Mouse (Mus musculus) left cerebral cortex, adult 18-20 months (tissue): ENCODE measurements around the gene Sart3. TPM values are rescaled to one million over a fixed set of nuclear protein-coding genes. Genes with fewer than 3 reads are reported as not detected.
A peak's percentile ranks its signal among the peaks of the same experiment; 100 is the strongest.

Experiments used
- DNase-seq, 2 experiments: peaks; one replicate each; pipeline ENCODE4 v3.0.0; 2021 to 2022; ENCODE audit warnings: low spot score in 2 of 2, mixed read lengths in 1 of 2
- total RNA-seq, 2 experiments: library from RNA; stranded (reverse); gene quantifications; 2 replicates each; pipeline ENCODE4 v1.2.3; 2021

The Sart3 gene
- total RNA-seq, 2 experiments from 2014 or later = 46.8 to 51.8 TPM

DNA sequence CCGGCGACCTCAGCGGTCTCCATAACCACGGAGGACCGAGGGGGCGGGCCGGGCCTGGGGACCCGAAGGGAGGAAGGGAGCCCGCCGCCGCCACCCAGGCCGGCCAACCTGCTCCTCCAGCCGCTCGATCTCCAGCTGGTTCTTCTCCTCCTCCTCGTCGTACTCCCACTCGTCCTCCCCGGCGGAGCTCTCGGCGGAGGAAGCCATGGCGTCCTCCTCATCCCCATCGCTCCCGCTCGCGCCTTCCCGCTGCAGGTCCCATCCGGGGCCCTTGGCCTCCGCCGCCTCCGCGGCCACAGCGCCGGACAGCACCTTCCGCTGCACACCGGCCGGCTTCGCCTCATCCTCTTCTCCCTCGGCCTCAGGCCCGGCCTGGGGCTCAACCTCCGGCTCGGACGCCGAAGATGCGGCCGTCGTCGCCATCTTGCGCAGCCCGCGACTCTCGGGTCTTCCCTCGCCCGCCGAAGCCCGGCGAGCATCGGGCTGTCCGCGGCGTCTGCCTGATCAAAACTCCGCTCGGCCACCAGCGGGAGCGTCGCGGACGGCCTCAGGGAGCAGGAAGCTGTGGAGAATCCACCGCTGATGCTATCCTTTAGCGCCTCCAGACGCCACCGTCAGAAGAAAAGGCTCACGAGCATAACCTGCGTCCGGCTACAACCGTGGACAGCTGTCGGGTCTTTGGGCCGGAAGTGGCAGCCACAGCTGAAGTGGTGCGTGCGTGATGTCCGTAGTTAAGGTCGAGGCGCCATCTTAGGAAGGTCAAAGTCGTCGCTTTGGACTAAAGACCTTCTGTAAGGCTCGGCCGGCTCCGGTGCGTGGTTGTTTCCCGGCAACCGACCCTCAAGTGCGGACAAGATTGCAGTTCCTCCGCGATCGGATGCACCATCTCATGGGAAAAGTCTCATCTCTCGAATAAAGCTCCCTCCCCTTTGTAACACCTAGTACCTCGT lies 822 bp downstream of the Sart3 start:
- DNase-seq = peak; percentile 81 to 85

DNA sequence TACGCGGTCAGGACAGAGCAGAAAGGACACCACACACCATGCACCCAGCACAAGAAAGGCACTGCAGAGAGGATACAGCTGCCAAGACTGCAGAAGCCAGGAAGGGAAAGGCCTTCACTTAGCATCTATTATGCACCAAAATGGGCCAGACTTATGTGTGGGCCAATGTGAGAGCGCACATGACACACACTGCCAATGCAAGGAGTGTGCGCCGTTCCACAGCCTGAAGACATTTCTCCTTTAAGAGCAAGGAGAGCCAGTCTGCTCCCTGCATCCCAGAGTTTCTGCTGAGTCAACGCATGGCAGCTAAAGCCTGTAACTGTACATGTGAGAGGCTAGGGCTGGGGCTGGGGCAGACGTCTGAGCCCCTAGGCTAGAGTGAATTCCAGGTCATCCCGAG lies 3.5 kb downstream of the Sart3 start:
- peak in 1 of 2 experiments; percentile 40 for DNase-seq

DNA sequence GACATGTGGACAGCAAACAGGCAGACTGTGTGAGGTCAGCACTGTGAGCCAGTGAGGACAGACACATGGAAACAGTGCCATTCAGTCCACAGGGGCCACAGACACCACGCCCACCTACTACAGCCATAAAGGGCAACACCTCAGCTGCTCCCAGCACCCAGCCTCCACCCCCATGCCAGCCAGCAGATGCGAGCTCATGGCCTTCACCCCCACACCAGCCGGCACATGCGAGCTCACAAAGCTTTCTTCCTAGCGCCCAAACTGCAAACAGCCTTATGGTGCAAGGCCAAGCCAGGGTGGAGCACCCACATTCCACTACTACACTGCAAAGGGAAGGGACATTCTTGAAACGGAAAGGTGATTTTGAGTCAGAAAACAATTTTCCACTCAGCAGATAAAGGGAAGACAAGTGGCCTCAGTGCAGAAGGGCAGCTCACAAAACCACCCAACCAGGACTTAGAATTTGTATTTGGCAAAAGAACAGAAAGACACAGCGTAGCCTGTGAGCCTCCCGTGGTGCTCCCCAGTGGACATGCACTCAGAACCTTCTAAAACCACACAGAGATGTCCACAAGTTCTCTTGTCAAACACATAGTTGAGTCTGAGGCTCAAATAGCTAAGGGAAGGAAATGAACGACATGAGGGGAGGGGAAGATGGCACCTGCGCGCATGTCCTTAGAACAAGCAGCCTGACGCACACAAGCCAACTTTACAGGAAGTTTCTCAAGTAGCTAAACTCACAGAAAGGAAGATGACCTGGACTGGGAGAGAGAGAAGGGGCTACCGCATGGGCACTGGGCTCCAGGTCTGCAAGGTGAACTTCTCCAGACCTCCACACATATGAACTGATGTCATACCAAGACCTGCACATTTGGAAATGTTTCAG lies 6.4 kb downstream of the Sart3 start:
- DNase-seq = peak in 1 of 2 experiments; percentile 34

DNA sequence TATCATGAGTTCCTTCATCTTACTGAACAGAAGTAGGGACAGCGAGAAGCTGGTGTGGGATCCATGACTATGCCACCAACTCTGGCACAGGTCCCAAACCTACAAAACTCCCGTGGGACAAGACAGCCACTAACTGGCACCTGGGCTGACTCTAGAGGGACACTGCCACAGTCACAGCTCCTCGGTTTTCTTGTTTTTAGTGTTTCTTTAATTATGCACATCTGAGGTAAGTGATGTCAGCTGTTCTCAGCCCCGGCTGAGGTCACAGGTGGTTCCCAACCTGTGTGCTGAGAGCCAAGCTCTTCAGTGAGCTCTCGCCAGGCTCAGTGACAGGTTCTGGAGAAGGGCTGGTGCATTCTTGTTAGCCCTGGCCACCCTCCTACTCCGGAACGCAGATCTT lies 7.9 kb downstream of the Sart3 start:
- DNase-seq = no peak

GRCm38 (mm10) chr5:113761585-113761984 lies 10.7 kb downstream of the Sart3 start:
- DNase-seq = no peak

- no peak for DNase-seq
Measured at GRCm38 (mm10) chr5:113755347-113756030, 16.8 kb downstream of the Sart3 start.

DNA sequence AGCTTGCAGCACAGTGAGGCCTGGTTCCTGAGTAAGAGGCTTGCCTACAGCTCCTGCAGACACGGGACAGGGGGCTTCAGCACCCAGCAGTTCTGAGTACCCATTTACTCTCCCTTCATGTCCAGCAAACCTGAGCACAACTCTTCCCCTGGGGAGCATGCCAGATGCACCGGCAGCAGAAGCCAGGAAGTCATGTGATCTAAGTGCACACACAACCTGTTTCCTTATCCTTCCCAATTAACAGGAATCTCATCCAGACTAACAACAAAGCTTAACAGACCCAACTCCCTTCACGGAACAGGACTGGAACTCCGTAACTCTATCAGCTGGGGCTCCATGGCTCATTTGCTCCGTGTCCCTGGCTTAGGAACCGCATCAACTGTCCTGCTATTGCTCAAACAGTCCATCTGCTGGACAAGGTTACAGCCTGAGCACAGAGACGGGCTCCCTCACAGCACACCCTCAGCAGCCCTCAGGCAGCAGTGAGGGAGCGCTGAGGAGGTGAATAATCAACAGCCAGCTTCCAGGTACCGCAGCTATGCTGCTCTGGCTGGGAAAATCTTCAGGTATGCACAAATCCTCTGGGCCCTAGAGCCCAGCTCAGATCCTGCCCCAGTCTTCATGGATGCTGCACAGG lies 20.7 kb downstream of the Sart3 start:
- no peak for DNase-seq

- no peak for DNase-seq
Measured at GRCm38 (mm10) chr5:113748556-113749331, 23.6 kb downstream of the Sart3 start.

DNA sequence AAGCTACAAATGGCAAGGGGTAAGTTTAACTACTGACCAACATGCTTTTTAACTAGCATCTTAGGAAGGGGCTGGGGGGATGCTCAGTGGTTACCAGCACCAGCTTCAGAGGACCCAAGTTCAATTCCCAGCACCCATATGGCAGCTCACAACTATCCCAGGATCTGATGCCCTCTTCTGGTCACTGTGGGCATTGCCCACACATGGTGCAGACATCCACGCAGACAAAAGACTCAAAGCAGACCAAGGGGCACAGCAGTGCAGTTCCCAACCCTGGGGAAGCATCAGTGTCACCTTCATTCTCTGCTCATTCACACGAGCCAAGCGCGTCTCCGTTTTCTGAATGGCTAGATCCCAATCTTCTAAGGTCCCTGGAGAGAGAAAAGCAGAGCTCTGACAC lies 24.7 kb downstream of the Sart3 start:
- no peak for DNase-seq

- DNase-seq = no peak
Measured at GRCm38 (mm10) chr5:113737607-113738237, 34.6 kb downstream of the Sart3 start.

GRCm38 (mm10) chr5:113736522-113737164 lies 35.7 kb downstream of the Sart3 start:
- DNase-seq = no peak

- no peak for DNase-seq
Measured at GRCm38 (mm10) chr5:113736113-113736502, 36.2 kb downstream of the Sart3 start.

DNA sequence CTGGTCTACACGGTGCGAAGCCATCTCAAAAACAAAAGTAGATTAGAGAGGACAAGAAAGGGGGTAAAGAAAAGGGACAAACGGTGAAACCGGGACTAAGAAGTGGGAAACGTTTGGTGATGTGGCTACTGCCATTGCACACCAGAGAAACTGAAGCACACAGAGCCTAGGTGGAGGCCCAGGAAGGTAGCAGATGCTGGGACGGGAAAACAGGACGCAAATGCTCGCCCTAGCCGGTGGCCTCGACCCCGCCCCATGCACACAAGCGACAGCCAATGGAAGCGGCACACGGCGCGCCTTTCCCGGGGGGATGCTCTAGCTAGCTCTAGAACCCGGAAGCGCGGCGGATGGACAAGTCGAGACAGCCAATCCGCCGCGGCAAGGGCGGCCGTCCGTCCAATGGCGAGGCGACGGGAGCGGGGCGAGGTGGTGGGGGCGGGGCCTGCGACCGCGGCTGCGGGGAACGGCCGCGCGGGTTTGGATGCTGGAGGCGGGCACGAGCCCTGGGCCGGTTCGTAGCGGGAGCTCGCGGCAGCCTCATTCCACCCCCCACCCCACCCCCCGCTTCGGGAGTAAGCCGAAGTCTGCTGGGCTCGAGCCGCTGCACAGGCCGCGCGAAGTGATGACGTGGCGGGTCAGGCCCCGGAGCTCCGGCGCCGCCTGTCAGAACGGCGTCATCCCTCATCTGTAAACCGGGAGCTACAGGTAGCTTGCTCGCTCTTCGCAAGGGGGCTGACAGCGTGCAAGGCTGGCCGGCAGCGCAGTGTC lies 36.8 kb downstream of the Sart3 start, which contains the start of gene Ficd:
Ficd (plus strand) TSS at position 459 of the 768 bp plus-strand sequence.
- DNase-seq = peak; percentile 87 to 93

DNA sequence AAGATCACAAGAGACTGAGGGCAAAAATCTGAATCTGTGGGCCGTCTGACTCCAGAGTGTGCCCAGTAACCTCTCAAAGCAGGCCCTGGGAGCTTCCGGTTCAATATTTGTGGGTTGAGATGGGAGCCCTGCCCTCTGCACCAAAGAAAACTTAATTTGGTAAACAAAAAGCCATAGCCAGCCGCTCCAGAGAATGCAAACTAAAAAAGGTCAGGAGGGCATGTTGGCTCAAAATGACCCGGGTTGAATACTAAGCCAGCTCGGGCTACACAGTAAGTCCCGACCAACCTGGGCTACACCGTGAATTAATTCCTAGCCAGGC lies 37.3 kb downstream of the Sart3 start:
- DNase-seq = no peak

GRCm38 (mm10) chr5:113734376-113734775 lies 37.9 kb downstream of the Sart3 start:
- DNase-seq = no peak

DNA sequence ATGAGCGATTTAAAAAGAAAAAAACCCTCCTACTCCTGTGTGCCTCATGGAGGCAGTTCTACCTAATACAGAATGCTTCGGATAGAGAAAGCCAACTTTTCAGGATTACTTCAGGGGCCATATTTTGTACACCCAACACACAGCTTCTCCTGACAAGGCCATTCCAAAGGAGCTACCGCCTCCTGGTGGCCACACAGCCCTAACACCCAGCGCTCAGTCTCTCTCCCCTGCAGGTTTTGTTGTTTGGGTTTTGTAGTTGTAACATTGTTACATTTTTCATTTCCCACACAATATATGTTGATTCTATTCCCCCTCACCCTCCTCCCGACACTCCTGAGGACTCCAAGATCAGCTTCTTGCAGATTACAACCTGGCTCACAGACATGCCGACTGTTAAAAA lies 40.1 kb downstream of the Sart3 start:
- DNase-seq = peak; percentile 56 to 71

- DNase-seq = no peak
Measured at GRCm38 (mm10) chr5:113731174-113731573, 41.1 kb downstream of the Sart3 start.

DNA sequence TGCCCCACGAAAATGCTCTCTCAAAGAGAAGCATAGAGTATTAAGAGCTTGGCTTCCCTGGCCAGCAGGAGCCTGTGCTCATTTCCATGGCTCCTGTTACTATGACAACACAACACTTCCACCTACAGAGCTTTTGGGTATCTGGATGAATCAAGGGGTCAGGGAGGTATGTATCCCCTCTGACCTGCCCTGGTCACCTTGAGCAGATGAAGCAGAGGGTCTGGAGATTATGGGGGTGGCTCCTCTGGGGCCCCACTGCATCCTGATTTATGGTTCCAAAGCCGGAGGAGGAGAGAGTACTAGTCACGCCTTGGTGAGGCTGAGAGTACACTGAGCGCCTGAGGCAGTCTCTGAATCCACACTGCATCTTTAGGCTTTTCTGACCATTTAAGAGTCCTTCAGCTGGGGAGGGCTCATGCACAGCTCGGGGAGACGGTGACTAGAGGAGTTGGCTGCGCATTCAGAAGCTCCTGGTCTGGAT lies 41.6 kb downstream of the Sart3 start:
- peak in 1 of 2 experiments; percentile 45 for DNase-seq
